Mouse (Mus musculus) MEL (cell line): ENCODE measurements around the gene Mertk. TPM values are rescaled to one million over a fixed set of nuclear protein-coding genes. Genes with fewer than 3 reads are reported as not detected.

Source experiments
- DNase-seq: peaks from one replicate; pipeline ENCODE4 v3.0.0; 2011; ENCODE audit warnings: low read depth, low spot score
- H3K27ac ChIP-seq: 2 replicates; pipeline ENCODE4 v1.5.1; 2012; ENCODE audit warnings: low read depth, mild to moderate bottlenecking, control low read depth, low read length, moderate library complexity; ENCODE audit not compliant: control insufficient read depth
- H3K27me3 ChIP-seq, 2 experiments: fragments of 150-350 bp in 1 of 2; sonication (generic) in 1 of 2; 2 replicates each; pipeline ENCODE4 v1.6.1; 2012; ENCODE audit warnings: low read length in 2 of 2, mild to moderate bottlenecking in 2 of 2, improper control_type of control experiment in 1 of 2, moderate library complexity in 1 of 2; ENCODE audit not compliant: insufficient read depth in 2 of 2, control insufficient read depth in 1 of 2
- H3K36me3 ChIP-seq, 2 experiments: 2 replicates each; pipeline ENCODE4 v1.6.1; 2012 to 2014; ENCODE audit warnings: low read length in 2 of 2, improper control_type of control experiment in 1 of 2, inconsistent platforms in 1 of 2, mild to moderate bottlenecking in 1 of 2; ENCODE audit not compliant: insufficient read depth in 2 of 2, control insufficient read depth in 1 of 2
- H3K4me1 ChIP-seq, 2 experiments: fragments of 150-350 bp in 1 of 2; sonication (generic) in 1 of 2; 2 replicates each; pipeline ENCODE4 v1.6.1; 2012; ENCODE audit warnings: low read length in 2 of 2, improper control_type of control experiment in 1 of 2, mild to moderate bottlenecking in 1 of 2; ENCODE audit not compliant: insufficient read depth in 2 of 2, control insufficient read depth in 1 of 2
- H3K4me3 ChIP-seq, 2 experiments: fragments of 150-350 bp in 1 of 2; sonication (generic) in 1 of 2; 2 replicates each; pipeline ENCODE4 v1.5.1; 2012; ENCODE audit warnings: low read depth in 2 of 2, low read length in 2 of 2, mild to moderate bottlenecking in 2 of 2, moderate library complexity in 2 of 2, control low read depth in 1 of 2, improper control_type of control experiment in 1 of 2; ENCODE audit not compliant: control insufficient read depth in 1 of 2, insufficient read depth in 1 of 2
- H3K79me2 ChIP-seq: 2 replicates; pipeline ENCODE4 v1.6.1; 2012; ENCODE audit warnings: mild to moderate bottlenecking, low read length, moderate library complexity; ENCODE audit not compliant: control insufficient read depth, poor library complexity, insufficient read depth
- H3K9ac ChIP-seq: 2 replicates; pipeline ENCODE4 v1.6.1; 2012; ENCODE audit warnings: low read depth, mild to moderate bottlenecking, control low read depth, low read length, moderate library complexity; ENCODE audit not compliant: control insufficient read depth, poor library complexity, severe bottlenecking
- H3K9me3 ChIP-seq: fragments of 150-350 bp; sonication (generic); replicated peaks from 2 replicates; pipeline ENCODE4 v1.6.1; 2012; ENCODE audit warnings: mild to moderate bottlenecking, low read length, improper control_type of control experiment, moderate library complexity; ENCODE audit not compliant: insufficient read depth
- CHD1 ChIP-seq: IDR thresholded peaks from 2 replicates; pipeline ENCODE4 v1.6.1; 2012; ENCODE audit warnings: low read depth, mild to moderate bottlenecking, inconsistent platforms, low read length, improper control_type of control experiment
- CTCF ChIP-seq, 3 experiments: IDR thresholded peaks in 2 of 3; conservative IDR thresholded peaks in 1 of 3; 2 replicates each; pipeline ENCODE4 v1.5.1; 2011 to 2012; ENCODE audit warnings: low read length in 3 of 3, low read depth in 2 of 3, mild to moderate bottlenecking in 2 of 3, improper control_type of control experiment in 1 of 3, inconsistent platforms in 1 of 3, mixed read lengths in 1 of 3, moderate library complexity in 1 of 3; ENCODE audit not compliant: control insufficient read depth in 1 of 3, insufficient read depth in 1 of 3, poor library complexity in 1 of 3, severe bottlenecking in 1 of 3
- GABPA ChIP-seq: IDR thresholded peaks from 2 replicates; pipeline ENCODE4 v1.6.1; 2012; ENCODE audit warnings: low read depth, mild to moderate bottlenecking, inconsistent platforms, low read length, improper control_type of control experiment, moderate library complexity
- GATA1 ChIP-seq: IDR thresholded peaks from 2 replicates; pipeline ENCODE4 v1.6.1; 2011; ENCODE audit warnings: low read depth, low read length, improper control_type of control experiment
- JUND ChIP-seq: IDR thresholded peaks from 2 replicates; pipeline ENCODE4 v1.6.1; 2011; ENCODE audit warnings: low read depth, mild to moderate bottlenecking, improper control_type of control experiment, low read length
- MAFK ChIP-seq: IDR thresholded peaks from 2 replicates; pipeline ENCODE4 v1.6.1; 2011; ENCODE audit warnings: low read depth, mild to moderate bottlenecking, low read length, improper control_type of control experiment, borderline replicate concordance
- MAZ ChIP-seq: IDR thresholded peaks from 2 replicates; pipeline ENCODE4 v1.6.1; 2012; ENCODE audit warnings: low read depth, mild to moderate bottlenecking, inconsistent platforms, low read length, improper control_type of control experiment
- MYB ChIP-seq: IDR thresholded peaks from 2 replicates; pipeline ENCODE4 v1.6.1; 2011; ENCODE audit warnings: mild to moderate bottlenecking, low read depth, low read length, improper control_type of control experiment
- NRF1 ChIP-seq: IDR thresholded peaks from 2 replicates; pipeline ENCODE4 v1.6.1; 2014; ENCODE audit warnings: low read depth, mild to moderate bottlenecking, inconsistent platforms, low read length, improper control_type of control experiment, moderate library complexity; ENCODE audit not compliant: poor library complexity, insufficient read depth, severe bottlenecking
- POLR2A ChIP-seq, 2 experiments: IDR thresholded peaks; 2 replicates each; pipeline ENCODE4 v1.6.1; 2011 to 2012; ENCODE audit warnings: low read length in 2 of 2, mild to moderate bottlenecking in 2 of 2, control low read depth in 1 of 2, improper control_type of control experiment in 1 of 2, low read depth in 1 of 2, moderate library complexity in 1 of 2; ENCODE audit not compliant: control insufficient read depth in 1 of 2, insufficient read depth in 1 of 2, poor library complexity in 1 of 2
- RCOR1 ChIP-seq: IDR thresholded peaks from 2 replicates; pipeline ENCODE4 v1.6.1; 2012; ENCODE audit warnings: low read depth, mild to moderate bottlenecking, inconsistent platforms, low read length, improper control_type of control experiment
- SIN3A ChIP-seq: IDR thresholded peaks from 2 replicates; pipeline ENCODE4 v1.6.1; 2012; ENCODE audit warnings: low read length, improper control_type of control experiment, inconsistent platforms
- SMC3 ChIP-seq: IDR thresholded peaks from 2 replicates; pipeline ENCODE4 v1.6.1; 2011; ENCODE audit warnings: low read depth, low read length, improper control_type of control experiment
- TAL1 ChIP-seq: IDR thresholded peaks from 2 replicates; pipeline ENCODE4 v1.6.1; 2012; ENCODE audit warnings: mild to moderate bottlenecking, inconsistent platforms, low read length, moderate library complexity, mixed read lengths
- TCF12 ChIP-seq: IDR thresholded peaks from 2 replicates; pipeline ENCODE4 v1.6.1; 2014; ENCODE audit warnings: low read depth, mild to moderate bottlenecking, inconsistent platforms, low read length, improper control_type of control experiment, moderate library complexity
- USF1 ChIP-seq: IDR thresholded peaks from 2 replicates; pipeline ENCODE4 v1.6.1; 2014; ENCODE audit warnings: low read depth, mild to moderate bottlenecking, inconsistent platforms, low read length, improper control_type of control experiment, moderate library complexity
- USF2 ChIP-seq, 2 experiments: IDR thresholded peaks; 2 replicates each; pipeline ENCODE4 v1.6.1; 2011 to 2012; ENCODE audit warnings: improper control_type of control experiment in 2 of 2, low read length in 2 of 2, borderline replicate concordance in 1 of 2, inconsistent platforms in 1 of 2, low read depth in 1 of 2, mild to moderate bottlenecking in 1 of 2; ENCODE audit not compliant: insufficient read depth in 1 of 2
- ZC3H11A ChIP-seq: IDR thresholded peaks from 2 replicates; pipeline ENCODE4 v1.6.1; 2012; ENCODE audit warnings: low read depth, mild to moderate bottlenecking, inconsistent platforms, low read length, improper control_type of control experiment
- ZNF384 ChIP-seq: IDR thresholded peaks from 2 replicates; pipeline ENCODE4 v1.6.1; 2012; ENCODE audit warnings: low read depth, mild to moderate bottlenecking, inconsistent platforms, low read length, improper control_type of control experiment
- polyA plus RNA-seq, 2 experiments: library from polyadenylated mRNA; stranded (reverse) in 1 of 2; unstranded in 1 of 2; fragments of >175 nt in 1 of 2; fragments of >200 nt in 1 of 2; gene quantifications; 2 replicates each; pipeline versions ENCODE4 v1.2.1 to v1.2.4; 2012; ENCODE audit warnings: low replicate concordance in 2 of 2, low read depth in 1 of 2; ENCODE audit not compliant: insufficient read length in 2 of 2, insufficient read depth in 1 of 2, missing spikeins in 1 of 2
- total RNA-seq: library from RNA; depleted of rRNA; stranded (reverse); fragments of 300-350 nt; gene quantifications from 2 replicates; pipeline ENCODE4 v1.2.3, GENCODE M21; 2012

Gene Mertk
- total and polyA plus RNA-seq, 3 experiments = not detected

GRCm38 (mm10) chr2:128823893-128824292 is 125.1 kb downstream of the Mertk start:
- Histone ChIP-seq H3K4me3 (no peak overlapping the region), H3K79me2 (peaks cover 4% of the 10 kb centered on the region), H3K27ac (peak overlapping the region; percentile 11), H3K27me3 (no peaks in the 10 kb centered on the region), H3K9me3 (no peaks in the 10 kb centered on the region), H3K9ac (no peak overlapping the region), H3K36me3 (peaks cover 0 to 9% of the 10 kb centered on the region in 2 experiments; a peak in 2 of 4 replicates), H3K4me1 (peaks cover 6 to 15% of the 10 kb centered on the region in 2 experiments)
- peak; percentile 57 for TF ChIP-seq GATA1
- TF ChIP-seq TAL1 = no peak
- TF ChIP-seq TCF12 = 0 out of 2 replicates have a peak, but pooled peaks have one; percentile 12
- TF ChIP-seq POLR2A (IDR thresholded peaks at IDR 0.05; ENCODE audit: control insufficient read depth in 1 of 2, insufficient read depth in 1 of 2, low read depth in 1 of 2, low read length in 2 of 2, poor library complexity in 1 of 2) = no peak
- peak; percentile 71 for DNase-seq

GRCm38 (mm10) chr2:128827787-128828186 is 129.0 kb downstream of the Mertk start:
- no peak for TF ChIP-seq MYB
- no peak for TF ChIP-seq CTCF (IDR thresholded peaks at IDR 0.05 in 2 of 3, conservative IDR thresholded peaks at IDR 0.05 in 1 of 3; ENCODE audit: control insufficient read depth in 1 of 3, insufficient read depth in 1 of 3, low read depth in 2 of 3, low read length in 3 of 3, poor library complexity in 1 of 3, severe bottlenecking in 1 of 3)
- TF ChIP-seq NRF1 = no peak
- TF ChIP-seq USF1 = no peak
- TF ChIP-seq TCF12 = no peak
- TF ChIP-seq JUND = no peak
- no peak for TF ChIP-seq MAFK
- no peak for TF ChIP-seq SIN3A
- H3K9me3 ChIP-seq = no peaks in the 10 kb centered on the region
- DNase-seq = no peak
- H3K27ac ChIP-seq = no peak overlapping the region
- H3K9ac ChIP-seq = no peak overlapping the region
- no peaks in the 10 kb centered on the region for H3K27me3 ChIP-seq
- H3K4me3 ChIP-seq = no peak overlapping the region
- H3K4me1 ChIP-seq = peaks cover 3 to 6% of the 10 kb centered on the region in 2 experiments; a peak in 3 of 4 replicates
- peaks cover 0 to 5% of the 10 kb centered on the region in 2 experiments; a peak in 2 of 4 replicates for H3K36me3 ChIP-seq
- H3K79me2 ChIP-seq = no peaks in the 10 kb centered on the region

GRCm38 (mm10) chr2:128832611-128833010 is 133.9 kb downstream of the Mertk start:
- H3K27me3 ChIP-seq = no peaks in the 10 kb centered on the region
- no peaks in the 10 kb centered on the region for H3K4me1 ChIP-seq
- no peak for TF ChIP-seq GATA1
- no peak for TF ChIP-seq TAL1
- no peak for TF ChIP-seq CHD1
- TF ChIP-seq ZNF384 = no peak
- no peak for TF ChIP-seq GABPA
- TF ChIP-seq SMC3 = no peak
- no peak for TF ChIP-seq USF2 (IDR thresholded peaks at IDR 0.05; ENCODE audit: borderline replicate concordance in 1 of 2, insufficient read depth in 1 of 2, low read depth in 1 of 2, low read length in 2 of 2)
- TF ChIP-seq ZC3H11A = no peak
- TF ChIP-seq MAZ = no peak
- TF ChIP-seq MAFK = no peak
- no peak for TF ChIP-seq TCF12
- TF ChIP-seq RCOR1 = no peak
- no peaks in the 10 kb centered on the region for H3K79me2 ChIP-seq
- no peak overlapping the region for H3K27ac ChIP-seq
- DNase-seq = no peak
- H3K4me3 ChIP-seq = no peak overlapping the region
- H3K9ac ChIP-seq = no peak overlapping the region
- H3K36me3 ChIP-seq = no peaks in the 10 kb centered on the region; a peak in 1 of 4 replicates
- H3K9me3 ChIP-seq = no peaks in the 10 kb centered on the region
